Mouse (Mus musculus): ENCODE results near the gene Rnpep.
"Not testable (repeated sequence)": the region's sequence is repeated elsewhere in the genome, so short reads cannot be mapped to it uniquely, and the experiment has no call there.

The Rnpep gene

GRCm38 (mm10) chr1:135258380-135259127, 25.3 kb downstream of the Rnpep start, which contains the start of gene Elf3:
Gene Elf3 (minus strand): TSS chr1:135258568.
- DNase-seq = no peak

GRCm38 (mm10) chr1:135256299-135256698, 27.6 kb downstream of the Rnpep start:
- DNase-seq = no peak

GRCm38 (mm10) chr1:135252854-135253253, 31.0 kb downstream of the Rnpep start:
- no peak for DNase-seq

GRCm38 (mm10) chr1:135251405-135251804, 32.5 kb downstream of the Rnpep start:
- no peak for DNase-seq

- DNase-seq = no peak
These were observed 33.2 kb downstream of the Rnpep start for GRCm38 (mm10) chr1:135250706-135251105.

- no peak for DNase-seq
These were observed 35.4 kb downstream of the Rnpep start for GRCm38 (mm10) chr1:135248434-135248850.

- DNase-seq = no peak
These were observed 39.9 kb downstream of the Rnpep start for GRCm38 (mm10) chr1:135244014-135244413.

- DNase-seq = not testable (repeated sequence)
These were observed 43.7 kb downstream of the Rnpep start for GRCm38 (mm10) chr1:135240206-135240605.

- no peak for DNase-seq
These were observed 46.6 kb downstream of the Rnpep start for GRCm38 (mm10) chr1:135237131-135237851.

- DNase-seq = no peak
These were observed 49.1 kb downstream of the Rnpep start for GRCm38 (mm10) chr1:135234771-135235170.

- no peak for DNase-seq
These were observed 49.9 kb downstream of the Rnpep start for GRCm38 (mm10) chr1:135233961-135234360.

GRCm38 (mm10) chr1:135231878-135232277, 52.0 kb downstream of the Rnpep start:
- not testable (repeated sequence) for DNase-seq

- no peak for DNase-seq
These were observed 56.4 kb downstream of the Rnpep start for GRCm38 (mm10) chr1:135227339-135227950.

- no peak for DNase-seq
These were observed 58.8 kb downstream of the Rnpep start for GRCm38 (mm10) chr1:135224981-135225604.

GRCm38 (mm10) chr1:135224147-135224546, 59.7 kb downstream of the Rnpep start:
- no peak for DNase-seq

GRCm38 (mm10) chr1:135217607-135218233, 66.2 kb downstream of the Rnpep start:
- DNase-seq = no peak

- DNase-seq = no peak
These were observed 69.9 kb downstream of the Rnpep start for GRCm38 (mm10) chr1:135213772-135214640.

Measured in thymus, postnatal 36 days (tissue).